Mouse (Mus musculus): ENCODE results near the gene Nxt2.
"Not testable (repeated sequence)": the region's sequence is repeated elsewhere in the genome, so short reads cannot be mapped to it uniquely, and the experiment has no call there.

Nxt2 gene

GRCm38 (mm10) chrX:142226542-142226941, at the start of gene Nxt2:
Nxt2 (plus strand) TSS chrX:142226770.
- no peak for DNase-seq (ENCODE audit: low spot score)

DNA sequence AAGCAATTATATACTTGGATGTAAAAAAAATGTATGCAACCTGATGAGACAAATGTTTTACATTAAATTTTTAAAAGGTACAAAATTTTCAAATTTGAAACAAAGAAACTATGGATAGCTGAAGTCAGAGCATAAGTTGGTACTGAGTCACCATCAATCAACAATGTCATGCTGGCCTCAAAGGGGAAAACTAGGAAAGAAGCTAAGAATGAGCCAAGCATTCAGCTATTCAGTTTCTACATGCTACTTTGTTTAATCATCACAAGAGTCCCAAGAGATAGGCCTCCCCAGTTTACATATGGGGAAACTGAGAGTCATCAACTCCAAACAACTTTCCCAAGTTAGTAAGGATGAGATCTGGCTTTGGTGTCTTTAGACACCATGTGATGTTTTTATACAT, 49.6 kb upstream of the Nxt2 start:
- DNase-seq (ENCODE audit: low spot score), result no peak

- DNase-seq (ENCODE audit: low spot score), result no peak
These were observed 44.5 kb upstream of the Nxt2 start for GRCm38 (mm10) chrX:142182026-142182425.

- DNase-seq (ENCODE audit: low spot score), result no peak
These were observed 37.4 kb upstream of the Nxt2 start for GRCm38 (mm10) chrX:142189023-142189703.

DNA sequence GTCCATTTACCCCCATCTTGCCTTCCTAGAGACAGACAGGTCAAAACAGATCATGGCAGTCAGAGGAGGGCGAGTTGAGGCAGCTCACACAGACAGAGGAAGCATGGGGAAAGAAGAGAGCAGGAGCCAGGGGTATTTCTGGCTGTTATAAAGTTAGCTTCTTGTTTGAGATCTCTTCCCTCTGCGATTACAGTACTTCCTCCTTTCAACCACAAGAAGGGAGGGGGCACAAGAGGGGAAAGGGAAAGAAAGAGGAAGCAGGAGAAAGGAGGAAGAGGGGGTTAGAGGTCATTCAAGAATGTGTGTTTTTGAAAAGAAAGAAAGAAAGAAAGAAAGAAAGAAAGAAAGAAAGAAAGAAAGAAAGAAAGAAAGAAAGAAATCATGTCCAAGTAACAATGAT, 36.2 kb upstream of the Nxt2 start:
- DNase-seq (ENCODE audit: low spot score), result no peak

DNA sequence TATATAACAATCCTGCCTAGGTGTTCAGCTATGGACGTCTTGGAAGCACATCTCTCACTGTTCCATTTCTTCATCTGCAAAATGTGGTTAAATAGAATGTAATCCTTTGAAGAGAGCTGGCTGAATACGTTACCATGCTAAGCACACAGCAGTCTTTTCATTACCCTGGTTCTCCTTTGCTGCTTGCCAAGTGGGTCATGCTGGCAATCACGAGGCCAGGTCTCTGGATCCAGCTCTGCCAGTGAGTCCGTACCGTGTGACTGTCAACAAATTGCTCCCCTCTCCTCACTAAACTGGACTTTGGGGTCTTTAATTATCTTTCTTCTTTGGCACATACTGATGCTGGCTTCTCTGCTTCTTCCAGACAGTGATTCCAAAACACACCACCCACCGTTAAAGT, 32.1 kb upstream of the Nxt2 start:
- no peak for DNase-seq (ENCODE audit: low spot score)

GRCm38 (mm10) chrX:142195551-142195950, 31.0 kb upstream of the Nxt2 start:
- DNase-seq (ENCODE audit: low spot score), result no peak

DNA sequence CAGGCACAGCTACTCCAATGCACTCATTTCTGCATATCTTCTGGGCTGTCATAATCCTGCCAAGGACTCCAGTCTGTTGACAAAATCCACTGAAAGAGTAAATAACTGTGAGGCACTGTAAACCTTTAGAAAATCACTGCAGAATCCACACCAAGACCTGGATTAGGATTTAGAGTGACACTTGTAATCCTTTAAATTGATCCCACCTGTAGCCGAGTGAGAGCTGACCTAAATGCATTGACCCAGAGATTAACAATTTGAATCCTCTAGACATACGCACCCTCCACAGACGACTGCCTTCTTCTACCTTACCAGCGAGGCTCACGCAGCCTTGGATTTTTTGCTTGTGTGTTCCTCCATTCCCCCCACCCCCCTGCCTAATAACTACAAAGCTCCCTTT, 29.7 kb upstream of the Nxt2 start, which contains the start of gene Gucy2f:
TSS of gene Gucy2f (minus strand) at position 101 of the 400 bp plus-strand sequence.
- DNase-seq (ENCODE audit: low spot score), result no peak

- DNase-seq (ENCODE audit: low spot score), result no peak
These were observed 26.3 kb upstream of the Nxt2 start for GRCm38 (mm10) chrX:142200295-142200694.

GRCm38 (mm10) chrX:142227398-142228054, 956 bp downstream of the Nxt2 start:
- no peak for DNase-seq (ENCODE audit: low spot score)

DNA sequence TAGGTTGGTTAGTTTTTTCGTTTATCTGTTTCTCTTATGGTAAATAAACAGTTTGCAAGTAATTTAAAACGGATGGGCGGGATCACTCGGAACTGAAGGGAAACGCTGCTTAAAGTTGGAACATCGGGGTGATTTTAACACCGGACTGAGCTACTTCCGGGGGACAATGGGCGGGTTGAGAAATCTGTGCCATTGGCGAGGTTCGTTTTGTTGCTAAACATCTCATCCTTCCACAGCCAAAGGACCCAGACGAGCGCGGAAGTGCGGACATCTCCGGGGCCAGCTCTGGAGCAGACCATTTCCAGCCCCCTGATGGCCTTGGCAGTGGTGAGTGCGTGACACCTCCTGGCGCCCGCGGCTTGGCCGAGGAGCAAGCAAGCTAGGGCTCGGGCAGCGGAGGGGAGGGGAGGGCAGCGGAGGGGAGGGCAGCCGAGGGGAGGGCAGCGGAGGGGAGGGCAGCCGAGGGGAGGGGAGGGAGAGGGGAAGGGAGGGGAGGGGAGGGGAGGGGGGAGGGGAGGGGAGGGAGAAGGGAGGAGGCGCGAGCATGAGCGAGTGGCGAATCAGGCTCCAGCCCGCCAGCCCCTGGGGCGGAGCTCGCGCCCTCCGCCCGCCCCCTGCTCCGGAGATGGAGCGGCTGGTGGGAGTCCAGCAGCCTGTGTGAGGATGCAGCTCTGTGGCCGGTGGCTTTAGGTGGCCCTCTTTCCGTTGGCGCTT, 1.6 kb downstream of the Nxt2 start:
- peak; percentile 31 for DNase-seq (ENCODE audit: low spot score)

GRCm38 (mm10) chrX:142228769-142229158, 2.2 kb downstream of the Nxt2 start:
- DNase-seq (ENCODE audit: low spot score), result no peak

GRCm38 (mm10) chrX:142236146-142236545, 9.6 kb downstream of the Nxt2 start:
- not testable (repeated sequence) for DNase-seq (ENCODE audit: low spot score)

GRCm38 (mm10) chrX:142237101-142237500, 10.5 kb downstream of the Nxt2 start:
- no peak for DNase-seq (ENCODE audit: low spot score)

GRCm38 (mm10) chrX:142245682-142246327, 19.2 kb downstream of the Nxt2 start:
- DNase-seq (ENCODE audit: low spot score), result no peak

GRCm38 (mm10) chrX:142250008-142250736, 23.6 kb downstream of the Nxt2 start:
- DNase-seq (ENCODE audit: low spot score), result no peak

DNA sequence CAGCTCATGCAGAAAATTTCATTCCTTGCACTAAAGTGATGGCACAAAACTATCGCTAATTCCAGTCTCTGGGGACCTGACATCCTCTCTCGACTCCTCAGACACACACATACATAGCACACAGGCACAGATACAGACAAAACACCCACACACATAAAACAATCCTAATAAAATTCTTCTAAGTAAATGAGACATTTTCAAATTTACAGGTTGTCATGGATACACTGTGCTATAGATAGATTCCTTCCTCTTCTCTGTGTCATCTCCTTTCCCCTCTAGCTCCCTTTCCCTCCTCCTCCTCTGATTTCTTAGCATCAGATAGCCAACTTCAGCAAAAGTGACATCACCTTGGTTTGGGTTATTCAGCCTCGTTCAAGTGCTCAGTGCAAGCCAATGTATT, 49.5 kb downstream of the Nxt2 start:
- no peak for DNase-seq (ENCODE audit: low spot score)

GRCm38 (mm10) chrX:142276573-142276972, 50.0 kb downstream of the Nxt2 start:
- DNase-seq (ENCODE audit: low spot score), result no peak

DNA sequence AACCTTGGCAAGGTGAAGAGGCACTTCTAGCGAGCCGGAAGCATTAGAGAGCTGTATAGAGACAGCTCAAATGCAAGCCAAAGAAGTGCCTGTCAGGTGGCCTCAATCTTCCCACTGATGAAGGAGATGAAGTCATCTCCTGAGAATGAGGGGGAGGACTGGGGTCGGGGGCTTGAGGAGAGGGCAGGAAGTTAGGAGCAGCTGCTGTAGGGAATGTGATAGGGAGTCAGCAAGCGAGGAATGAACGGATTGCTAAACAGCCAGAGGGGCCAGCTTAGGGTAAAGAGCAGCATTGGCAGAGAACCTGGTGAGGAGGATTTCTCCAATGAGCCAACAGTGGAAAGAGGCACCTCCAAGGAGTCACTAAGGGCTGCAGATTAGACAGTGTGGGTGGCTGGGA, 59.3 kb downstream of the Nxt2 start:
- DNase-seq (ENCODE audit: low spot score), result no peak

All from ovary, postnatal 10 days (tissue).